1 mouse cellular context compared by ENCODE assay signal in the genomic region with DNA sequence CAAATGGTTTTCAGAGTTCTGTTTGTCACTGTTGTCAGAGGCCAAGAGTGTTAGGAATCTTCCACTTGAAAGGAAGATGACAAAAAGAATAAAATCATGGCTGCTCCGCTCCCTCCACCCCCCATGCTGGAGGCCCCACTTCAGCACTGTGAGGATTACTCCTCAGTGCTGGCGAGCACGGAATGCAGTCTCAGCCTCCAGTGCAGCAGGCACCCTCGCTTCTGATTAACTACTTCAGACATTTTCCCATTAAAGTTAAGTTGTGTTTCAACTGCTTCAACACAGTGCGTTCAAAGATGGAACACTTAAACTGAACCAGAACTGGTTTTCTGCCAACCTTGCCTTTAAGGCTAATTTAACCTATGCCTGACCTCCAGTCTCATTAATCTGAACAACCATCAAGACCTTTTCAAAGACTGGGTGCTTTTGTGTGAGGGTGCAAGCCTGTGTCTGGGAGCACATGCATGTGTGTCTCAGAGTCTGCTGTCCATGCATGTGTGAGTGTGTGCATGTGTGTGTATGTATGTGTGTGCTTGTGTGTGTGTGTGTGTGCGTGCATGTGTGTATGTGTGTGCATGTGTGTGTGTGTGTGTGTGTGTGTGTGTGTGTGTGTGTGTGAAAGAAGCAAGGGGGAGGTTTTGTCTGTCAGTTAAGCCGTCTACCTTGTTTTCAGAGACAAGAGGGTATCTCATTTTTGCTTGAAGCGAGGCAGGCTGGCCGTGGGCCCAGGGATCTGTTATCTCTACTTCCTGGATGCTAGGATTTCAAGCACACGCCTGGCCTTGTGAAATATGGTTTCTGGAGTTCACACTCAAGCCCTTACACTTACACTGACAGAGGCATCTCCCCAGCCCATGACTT.
TF ChIP-seq lines count a peak whose summit lies in the region.

No protein-coding gene starts in this region.

TF ChIP-seq in MEL, 35 proteins besides CTCF, POLR2A, EP300 and RAD21 (continued from another document):
- TF ChIP-seq BHLHE40 (IDR thresholded peaks at IDR 0.05; ENCODE audit: borderline replicate concordance, low read depth, low read length) = no peak
- TF ChIP-seq ZKSCAN1 (IDR thresholded peaks at IDR 0.05; ENCODE audit: low read depth, low read length) = no peak
- TF ChIP-seq USF1 (IDR thresholded peaks at IDR 0.05; ENCODE audit: low read depth, low read length) = no peak
- no peak for TF ChIP-seq CHD2 (IDR thresholded peaks at IDR 0.05; ENCODE audit: low read length)
- TF ChIP-seq RCOR1 (IDR thresholded peaks at IDR 0.05; ENCODE audit: low read depth, low read length) = peak; percentile 78
- peak; percentile 81 for TF ChIP-seq GATA1 (IDR thresholded peaks at IDR 0.05; ENCODE audit: low read depth, low read length)
- TF ChIP-seq MAFK (IDR thresholded peaks at IDR 0.05; ENCODE audit: borderline replicate concordance, low read depth, low read length) = no peak
- TF ChIP-seq GABPA (IDR thresholded peaks at IDR 0.05; ENCODE audit: low read depth, low read length) = no peak
- TF ChIP-seq MYC (IDR thresholded peaks at IDR 0.05; ENCODE audit: low read depth, low read length) = no peak
- TF ChIP-seq MXI1 (IDR thresholded peaks at IDR 0.05; ENCODE audit: low read depth, low read length) = no peak
- TF ChIP-seq ELF1 (IDR thresholded peaks at IDR 0.05; ENCODE audit: low read depth, low read length) = peak; percentile 59; the same call in 1 of the 2 replicates
- no peak for TF ChIP-seq NELFE (IDR thresholded peaks at IDR 0.05; ENCODE audit: low read depth, low read length)
- TF ChIP-seq MAZ (IDR thresholded peaks at IDR 0.05; ENCODE audit: low read depth, low read length) = no peak
- no peak for TF ChIP-seq NRF1 (IDR thresholded peaks at IDR 0.05; ENCODE audit: insufficient read depth, low read depth, low read length, poor library complexity, severe bottlenecking)
- TF ChIP-seq MAX (IDR thresholded peaks at IDR 0.05; ENCODE audit: low read length) = no peak
- no peak for TF ChIP-seq MEF2A (IDR thresholded peaks at IDR 0.05; ENCODE audit: extremely low read depth, insufficient replicate concordance, low read depth, low read length, poor library complexity, severe bottlenecking)
- no peak for TF ChIP-seq HCFC1 (IDR thresholded peaks at IDR 0.05; ENCODE audit: low read depth, low read length)
- no peak for TF ChIP-seq TBP (IDR thresholded peaks at IDR 0.05; ENCODE audit: low read depth, low read length)
- no peak for TF ChIP-seq KAT2A (conservative IDR thresholded peaks at IDR 0.05; ENCODE audit: low read depth, low read length)
- TF ChIP-seq ZNF384 (IDR thresholded peaks at IDR 0.05; ENCODE audit: low read depth, low read length) = no peak
- TF ChIP-seq MYB (IDR thresholded peaks at IDR 0.05; ENCODE audit: low read depth, low read length) = peak; percentile 53; the same call in 1 of the 2 replicates
- peak; percentile 46; the same call in 1 of the 2 replicates for TF ChIP-seq ETS1 (IDR thresholded peaks at IDR 0.05; ENCODE audit: low read depth, low read length)
- no peak for TF ChIP-seq SMC3 (IDR thresholded peaks at IDR 0.05; ENCODE audit: low read depth, low read length)
- no peak for TF ChIP-seq JUND (IDR thresholded peaks at IDR 0.05; ENCODE audit: low read depth, low read length)
- TF ChIP-seq CHD1 (IDR thresholded peaks at IDR 0.05; ENCODE audit: low read depth, low read length) = no peak
- TF ChIP-seq POLR2AphosphoS5 (IDR thresholded peaks at IDR 0.05; ENCODE audit: borderline replicate concordance, low read depth, low read length) = no peak
- TF ChIP-seq TAL1 (IDR thresholded peaks at IDR 0.05; ENCODE audit: low read length) = no peak
TF ChIP-seq in MEL: peak in this region for 7.
